Mouse (Mus musculus): ENCODE measurements at regions not wholly inside any gene's neighbourhood (a gene's known extent, or its start where the extent isn't known, plus 50 kb on each side); places are given as distances from the start of the nearest gene placed in this dataset.

GRCm38 (mm10) chr6:140297561-140297960, 126.3 kb upstream of the Plekha5 start:
- ATAC-seq: no peak
- Histone ChIP-seq H3K4me3 (ENCODE audit: low read depth, low read length) (no peak overlapping the region), H3K9ac (replicated peaks; ENCODE audit: low read depth) (no peak overlapping the region), H3K27me3 (replicated peaks; ENCODE audit: insufficient read depth, low read length) (no peaks in the 10 kb centered on the region), H3K36me3 (ENCODE audit: insufficient read depth, low read length) (no peaks in the 10 kb centered on the region), H3K27ac (ENCODE audit: low read length) (no peak overlapping the region), H3K4me1 (ENCODE audit: insufficient read depth, low read depth, low read length) (no peaks in the 10 kb centered on the region), H3K4me2 (replicated peaks; ENCODE audit: low read depth, low read length) (no peak overlapping the region), H3K9me3 (ENCODE audit: low read length) (no peaks in the 10 kb centered on the region)
- whole genome bisulfite sequencing: 80% methylated on average over 6 of the region's 6 CpGs
- no peak for TF ChIP-seq CTCF (IDR thresholded peaks at IDR 0.05)
- no peak for TF ChIP-seq EP300 (IDR thresholded peaks at IDR 0.05)
- no peak for DNase-seq (ENCODE audit: low spot score)

GRCm38 (mm10) chr6:140290109-140290508, 133.7 kb upstream of the Plekha5 start:
- Histone ChIP-seq H3K4me1 (ENCODE audit: insufficient read depth, low read depth, low read length) (no peaks in the 10 kb centered on the region), H3K9me3 (ENCODE audit: low read length) (no peaks in the 10 kb centered on the region), H3K27ac (ENCODE audit: low read length) (no peak overlapping the region), H3K9ac (replicated peaks; ENCODE audit: low read depth) (no peak overlapping the region), H3K36me3 (ENCODE audit: insufficient read depth, low read length) (no peaks in the 10 kb centered on the region), H3K4me3 (ENCODE audit: low read depth, low read length) (no peak overlapping the region), H3K4me2 (replicated peaks; ENCODE audit: low read depth, low read length) (no peak overlapping the region), H3K27me3 (replicated peaks; ENCODE audit: insufficient read depth, low read length) (no peaks in the 10 kb centered on the region)
- TF ChIP-seq EP300 (IDR thresholded peaks at IDR 0.05) (no peak), CTCF (IDR thresholded peaks at IDR 0.05) (no peak)
- ATAC-seq (no peak), DNase-seq (ENCODE audit: low spot score) (no peak)
- 70% methylated on average over 12 of the region's 13 CpGs for WGBS

- Histone ChIP-seq H3K9ac (replicated peaks; ENCODE audit: low read depth) (no peak overlapping the region), H3K4me1 (ENCODE audit: insufficient read depth, low read depth, low read length) (no peaks in the 10 kb centered on the region), H3K4me2 (replicated peaks; ENCODE audit: low read depth, low read length) (no peak overlapping the region), H3K4me3 (ENCODE audit: low read depth, low read length) (no peak overlapping the region), H3K9me3 (ENCODE audit: low read length) (no peaks in the 10 kb centered on the region), H3K27ac (ENCODE audit: low read length) (no peak overlapping the region), H3K36me3 (ENCODE audit: insufficient read depth, low read length) (no peaks in the 10 kb centered on the region), H3K27me3 (replicated peaks; ENCODE audit: insufficient read depth, low read length) (no peaks in the 10 kb centered on the region)
- no peak for TF ChIP-seq CTCF (IDR thresholded peaks at IDR 0.05)
- TF ChIP-seq EP300 (IDR thresholded peaks at IDR 0.05): no peak
- DNase-seq (ENCODE audit: low spot score) (no peak), ATAC-seq (no peak)
- WGBS: 40% methylated on average over 8 of the region's 8 CpGs
These were observed 135.1 kb upstream of the Plekha5 start for GRCm38 (mm10) chr6:140288799-140289198.

GRCm38 (mm10) chr6:140282285-140282577, 141.6 kb upstream of the Plekha5 start:
- no peak overlapping the region for H3K4me2 ChIP-seq (replicated peaks; ENCODE audit: low read depth, low read length)
- no peaks in the 10 kb centered on the region for H3K27me3 ChIP-seq (replicated peaks; ENCODE audit: insufficient read depth, low read length)
- no peak overlapping the region for H3K9ac ChIP-seq (replicated peaks; ENCODE audit: low read depth)
- no peaks in the 10 kb centered on the region for H3K36me3 ChIP-seq (ENCODE audit: insufficient read depth, low read length)
- no peak for TF ChIP-seq CTCF (IDR thresholded peaks at IDR 0.05)
- no peak for TF ChIP-seq EP300 (IDR thresholded peaks at IDR 0.05)
- no peaks in the 10 kb centered on the region for H3K4me1 ChIP-seq (ENCODE audit: insufficient read depth, low read depth, low read length)
- ATAC-seq: no peak
- H3K27ac ChIP-seq (ENCODE audit: low read length): no peak overlapping the region
- no peaks in the 10 kb centered on the region for H3K9me3 ChIP-seq (ENCODE audit: low read length)
- H3K4me3 ChIP-seq (ENCODE audit: low read depth, low read length): no peak overlapping the region
- WGBS: 70% methylated on average over 7 of the region's 7 CpGs
- no peak for DNase-seq (ENCODE audit: low spot score)

- no peaks in the 10 kb centered on the region for H3K9me3 ChIP-seq (ENCODE audit: low read length)
- no peak for TF ChIP-seq CTCF (IDR thresholded peaks at IDR 0.05)
- no peak for TF ChIP-seq EP300 (IDR thresholded peaks at IDR 0.05)
- DNase-seq (ENCODE audit: low spot score) (no peak), ATAC-seq (no peak)
- H3K4me2 ChIP-seq (replicated peaks; ENCODE audit: low read depth, low read length): no peak overlapping the region
- no peak overlapping the region for H3K27ac ChIP-seq (ENCODE audit: low read length)
- no peaks in the 10 kb centered on the region for H3K36me3 ChIP-seq (ENCODE audit: insufficient read depth, low read length)
- WGBS: 64% methylated on average over 17 of the region's 17 CpGs
- no peaks in the 10 kb centered on the region for H3K4me1 ChIP-seq (ENCODE audit: insufficient read depth, low read depth, low read length)
- H3K4me3 ChIP-seq (ENCODE audit: low read depth, low read length): no peak overlapping the region
- H3K27me3 ChIP-seq (replicated peaks; ENCODE audit: insufficient read depth, low read length): no peaks in the 10 kb centered on the region
- no peak overlapping the region for H3K9ac ChIP-seq (replicated peaks; ENCODE audit: low read depth)
These were observed 142.2 kb upstream of the Plekha5 start for GRCm38 (mm10) chr6:140281488-140282284.

- Histone ChIP-seq H3K9ac (replicated peaks; ENCODE audit: low read depth) (no peak overlapping the region), H3K4me3 (ENCODE audit: low read depth, low read length) (no peak overlapping the region), H3K27ac (ENCODE audit: low read length) (no peak overlapping the region), H3K4me2 (replicated peaks; ENCODE audit: low read depth, low read length) (no peak overlapping the region), H3K36me3 (ENCODE audit: insufficient read depth, low read length) (no peaks in the 10 kb centered on the region), H3K4me1 (ENCODE audit: insufficient read depth, low read depth, low read length) (no peaks in the 10 kb centered on the region), H3K27me3 (replicated peaks; ENCODE audit: insufficient read depth, low read length) (no peaks in the 10 kb centered on the region), H3K9me3 (ENCODE audit: low read length) (no peaks in the 10 kb centered on the region)
- TF ChIP-seq CTCF (IDR thresholded peaks at IDR 0.05) (no peak), EP300 (IDR thresholded peaks at IDR 0.05) (no peak)
- 31% methylated on average over 9 of the region's 9 CpGs for WGBS
- peak; percentile 24 for DNase-seq (ENCODE audit: low spot score)
- ATAC-seq: no peak
These were observed 142.9 kb upstream of the Plekha5 start for GRCm38 (mm10) chr6:140280817-140281475.

All from lung, postnatal 0 days (tissue).